Mouse (Mus musculus): ENCODE measurements around the gene Grb10.

Grb10 gene

DNA sequence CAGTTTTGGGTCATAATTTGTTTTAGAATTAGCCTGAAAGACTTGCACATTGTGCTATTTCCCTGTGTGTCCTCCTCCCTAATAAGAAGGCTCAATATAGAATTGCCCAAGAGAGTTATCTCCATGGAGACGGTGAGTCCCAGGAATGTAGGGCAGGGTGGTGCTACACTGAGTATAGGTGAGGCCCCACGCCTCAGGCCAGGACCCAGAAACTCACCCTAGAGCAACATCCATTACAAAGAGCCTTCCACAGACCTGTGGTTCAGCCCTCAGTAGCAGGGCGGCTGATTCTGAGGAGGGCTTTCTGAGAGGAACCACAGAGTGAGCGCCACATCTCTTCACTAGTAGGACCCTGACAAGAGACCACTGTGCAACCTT, 89.5 kb downstream of the Grb10 start:
- TF ChIP-seq GATA4 (IDR thresholded peaks at IDR 0.05; ENCODE audit: insufficient replicate concordance, low read length): no peak

DNA sequence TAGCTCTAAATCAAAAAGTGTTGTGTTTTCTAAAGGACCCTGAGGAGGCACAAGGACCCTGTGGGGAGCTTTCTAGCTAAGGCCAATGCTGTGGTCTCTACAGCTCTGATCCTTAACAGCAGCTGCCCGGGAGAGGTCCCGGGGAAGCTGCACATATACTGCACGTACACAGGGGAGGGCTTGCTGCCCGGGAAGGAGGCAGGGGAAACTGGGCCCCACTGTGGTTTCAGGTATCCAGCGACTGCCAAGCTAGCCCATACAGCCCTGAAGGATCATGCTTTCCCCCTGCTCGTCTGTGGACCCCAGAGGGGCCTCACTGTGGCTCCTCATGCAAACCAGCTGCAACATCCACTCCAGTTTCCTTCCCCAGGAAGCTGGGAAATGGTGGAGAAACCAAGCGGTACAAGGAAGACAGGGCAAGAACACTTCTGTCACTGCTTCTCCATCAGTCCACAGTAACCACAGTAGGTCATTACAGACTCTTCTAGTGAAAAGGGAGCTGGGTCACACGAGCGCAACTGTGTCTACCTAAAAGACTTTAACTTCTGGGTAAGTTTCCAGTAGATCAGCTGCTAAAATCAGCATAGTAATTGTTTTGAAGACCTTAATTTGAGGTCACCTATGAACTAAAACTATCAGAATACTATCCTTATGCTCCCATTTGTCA, 90.0 kb downstream of the Grb10 start:
- no peak for TF ChIP-seq GATA4 (IDR thresholded peaks at IDR 0.05; ENCODE audit: insufficient replicate concordance, low read length)

DNA sequence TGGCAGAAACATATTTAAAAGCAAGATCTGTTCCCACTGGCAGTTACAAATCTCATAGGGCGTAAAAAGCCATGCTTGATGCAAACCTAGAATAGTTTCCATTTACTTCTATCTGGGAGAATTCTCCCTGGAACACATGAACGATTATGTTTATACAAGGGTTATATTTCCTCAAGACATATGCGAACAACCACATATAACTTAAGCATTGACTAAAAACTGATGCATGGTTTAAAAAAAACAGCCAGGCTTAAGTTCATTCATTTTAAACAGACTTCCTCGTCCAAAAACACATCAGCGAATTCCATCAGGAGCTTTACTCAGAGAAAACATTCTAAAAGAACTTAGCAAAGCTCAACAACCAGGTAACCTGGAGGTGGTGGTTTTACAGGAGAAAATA, 90.6 kb downstream of the Grb10 start:
- TF ChIP-seq GATA4 (IDR thresholded peaks at IDR 0.05; ENCODE audit: insufficient replicate concordance, low read length): no peak

DNA sequence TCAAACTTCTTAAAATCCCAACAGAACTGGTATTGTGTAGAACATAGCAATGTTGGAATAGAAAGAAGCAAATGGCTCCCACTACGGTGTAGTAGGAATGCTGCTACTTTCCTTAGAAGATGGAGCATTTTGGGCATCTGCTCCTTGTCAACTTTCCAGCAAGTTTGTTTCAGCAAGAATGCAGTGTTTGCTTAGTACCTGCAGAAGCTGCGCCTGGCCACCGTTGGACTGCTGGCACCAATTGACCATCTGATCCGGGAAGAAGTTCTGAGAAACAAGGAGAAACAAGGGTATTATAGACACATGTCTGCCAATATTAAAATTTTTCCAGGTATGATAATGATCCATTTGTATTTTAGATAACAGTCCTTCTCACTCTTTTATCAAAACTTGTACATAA, 92.7 kb downstream of the Grb10 start:
- no peak for TF ChIP-seq GATA4 (IDR thresholded peaks at IDR 0.05; ENCODE audit: insufficient replicate concordance, low read length)

DNA sequence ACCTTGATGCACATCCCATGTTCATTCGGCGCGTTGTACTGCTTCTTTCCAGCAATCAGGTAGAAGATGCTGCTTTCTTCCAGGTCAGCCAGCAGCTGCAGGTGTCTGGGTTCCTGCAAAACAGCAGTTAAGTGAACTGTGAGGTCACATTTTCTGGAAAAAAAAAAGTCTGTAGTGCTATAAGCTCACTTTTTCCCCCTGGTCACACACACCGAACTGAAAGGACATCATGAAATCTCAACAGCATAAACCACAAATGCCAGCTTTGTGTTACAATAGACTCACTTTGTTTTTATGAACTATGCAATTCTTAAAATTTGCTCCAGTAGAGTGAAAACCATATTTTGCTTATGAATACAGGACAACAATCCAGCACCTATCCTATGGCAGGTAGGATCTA, 93.7 kb downstream of the Grb10 start:
- TF ChIP-seq GATA4 (IDR thresholded peaks at IDR 0.05; ENCODE audit: insufficient replicate concordance, low read length): no peak

- TF ChIP-seq GATA4 (IDR thresholded peaks at IDR 0.05; ENCODE audit: insufficient replicate concordance, low read length): no peak
Measured at GRCm38 (mm10) chr11:11944082-11944349, 94.5 kb downstream of the Grb10 start.

- TF ChIP-seq GATA4 (IDR thresholded peaks at IDR 0.05; ENCODE audit: insufficient replicate concordance, low read length): no peak
Measured at GRCm38 (mm10) chr11:11943240-11944081, 95.0 kb downstream of the Grb10 start.

DNA sequence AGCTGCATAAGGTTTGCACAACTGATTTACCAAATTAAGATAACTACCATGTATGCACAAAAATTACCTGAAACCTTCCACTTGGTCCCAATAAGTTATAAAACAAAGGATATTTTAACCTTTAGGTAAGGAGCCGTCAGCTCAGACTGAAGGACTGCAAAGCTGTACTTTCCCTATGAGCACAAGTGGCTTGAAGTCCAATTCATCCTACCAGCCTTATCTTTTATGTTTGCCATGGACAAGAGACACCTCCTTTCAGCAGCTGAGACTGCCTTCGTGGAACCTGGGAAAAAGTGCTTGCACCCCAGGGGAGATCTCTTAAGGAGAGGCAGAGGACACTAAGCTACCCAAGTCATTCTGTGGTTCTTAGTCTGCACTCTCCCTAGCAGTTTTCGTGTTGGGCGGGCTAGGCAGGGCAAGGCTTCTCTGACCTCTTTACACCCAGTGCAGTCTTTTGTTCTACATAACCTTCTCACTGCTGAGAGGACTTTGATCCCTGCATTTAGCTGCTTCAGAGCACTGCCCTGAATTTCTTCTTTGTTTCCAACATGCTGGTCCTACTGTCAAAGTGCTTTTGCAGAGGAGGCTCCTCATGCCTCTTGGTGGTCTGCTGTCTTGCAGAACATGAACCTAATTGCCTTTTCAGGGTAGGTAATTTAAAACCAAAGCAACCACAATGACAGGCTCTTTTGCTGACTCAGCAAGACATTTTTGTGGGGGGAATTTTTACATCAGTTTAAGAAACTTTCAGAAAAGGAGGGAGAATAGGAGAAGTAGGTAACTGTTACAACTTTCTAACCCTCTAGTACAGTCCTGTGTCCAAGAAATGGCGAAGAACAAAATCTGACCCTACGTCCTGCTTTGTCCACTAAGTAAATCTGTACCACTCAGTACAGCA, 95.9 kb downstream of the Grb10 start:
- TF ChIP-seq GATA4 (IDR thresholded peaks at IDR 0.05; ENCODE audit: insufficient replicate concordance, low read length): no peak

DNA sequence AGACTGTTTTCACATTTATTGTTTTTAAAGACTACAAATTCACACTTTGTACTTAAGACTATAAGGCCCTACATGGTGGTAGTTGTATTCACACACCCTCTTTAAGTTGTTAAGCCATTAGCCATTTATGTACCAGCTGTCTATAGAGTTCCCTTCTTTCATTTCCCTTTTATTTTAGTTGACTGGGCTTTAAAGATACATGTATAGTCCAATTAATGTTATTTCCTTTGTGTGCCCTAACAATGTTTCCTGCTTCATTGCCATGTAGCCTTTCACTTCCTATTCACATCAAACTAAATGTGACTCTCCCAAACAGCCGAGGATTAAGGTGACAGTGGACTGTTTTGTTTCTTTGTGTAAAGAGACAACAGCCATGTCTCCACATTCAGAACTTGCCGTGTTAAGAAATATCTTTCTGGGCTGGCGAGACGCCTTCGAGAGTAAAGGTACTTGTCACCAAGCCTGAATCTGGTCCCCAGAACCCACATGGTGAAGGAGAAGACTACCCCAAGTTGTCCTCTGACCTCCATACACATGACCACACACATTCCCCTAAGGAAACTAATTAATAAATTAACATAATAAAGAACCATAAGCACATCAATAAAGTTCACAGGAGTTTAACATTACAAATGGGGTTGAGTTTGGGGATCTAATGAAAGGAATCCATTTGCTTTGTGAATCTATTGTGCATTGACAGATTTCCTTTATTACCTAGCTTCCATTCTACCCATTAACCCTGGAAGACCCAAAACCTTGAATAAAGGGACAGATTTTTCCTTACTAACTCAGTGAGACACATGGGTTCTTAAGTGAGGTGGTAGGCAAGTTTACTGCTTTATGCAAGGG, 97.4 kb downstream of the Grb10 start:
- TF ChIP-seq GATA4 (IDR thresholded peaks at IDR 0.05; ENCODE audit: insufficient replicate concordance, low read length): no peak

DNA sequence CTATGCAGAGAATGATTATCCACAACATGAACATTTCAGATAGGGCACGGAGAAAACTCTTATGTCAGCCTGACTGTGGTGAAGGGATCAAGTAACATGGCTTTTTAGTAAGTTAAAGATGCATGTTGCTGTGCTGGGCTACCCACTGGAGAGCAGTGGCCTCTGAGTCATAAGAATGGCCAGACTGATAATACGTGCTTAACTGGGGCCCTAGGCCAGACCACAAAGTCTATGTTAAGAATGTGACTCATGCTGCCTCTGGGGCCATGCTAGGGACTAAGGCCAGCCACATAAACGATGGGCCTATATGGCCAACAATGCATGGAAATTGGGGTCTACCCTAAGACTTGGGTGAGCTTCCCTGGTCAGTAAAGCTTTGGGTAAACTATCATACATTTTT, 98.9 kb downstream of the Grb10 start:
- TF ChIP-seq GATA4 (IDR thresholded peaks at IDR 0.05; ENCODE audit: insufficient replicate concordance, low read length): no peak

DNA sequence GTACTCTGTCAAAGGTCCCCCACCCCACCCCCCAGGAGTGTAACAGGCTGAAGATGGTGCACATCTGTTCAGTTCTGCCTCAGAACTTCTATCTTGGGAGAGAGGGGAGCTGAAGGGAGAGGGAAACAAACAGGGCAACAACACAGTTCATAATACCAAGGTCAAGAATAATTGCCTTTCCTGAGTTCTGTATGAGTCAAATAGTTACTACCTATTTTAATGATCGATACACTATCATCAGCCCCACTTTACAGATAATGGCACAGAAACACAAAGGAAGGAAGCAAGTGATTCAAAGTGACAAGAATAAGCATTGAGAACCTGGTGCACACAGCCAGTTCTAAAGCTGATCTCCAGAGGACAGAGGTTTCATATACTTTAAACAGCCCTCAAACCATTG, 99.9 kb downstream of the Grb10 start:
- no peak for TF ChIP-seq GATA4 (IDR thresholded peaks at IDR 0.05; ENCODE audit: insufficient replicate concordance, low read length)

GRCm38 (mm10) chr11:11937340-11938030, 101.0 kb downstream of the Grb10 start:
- no peak for TF ChIP-seq GATA4 (IDR thresholded peaks at IDR 0.05; ENCODE audit: insufficient replicate concordance, low read length)

- TF ChIP-seq GATA4 (IDR thresholded peaks at IDR 0.05; ENCODE audit: insufficient replicate concordance, low read length): no peak
Measured at GRCm38 (mm10) chr11:11934808-11935207, 103.7 kb downstream of the Grb10 start.

- no peak for TF ChIP-seq GATA4 (IDR thresholded peaks at IDR 0.05; ENCODE audit: insufficient replicate concordance, low read length)
Measured at GRCm38 (mm10) chr11:11932102-11932789, 106.2 kb downstream of the Grb10 start.

Data from liver, adult (tissue).